Mouse (Mus musculus) mature B cell (primary cell): ENCODE measurements around the gene Map3k10.

ENCODE experiments used
- in situ Hi-C: fragments of 300-500 bp; cut with MboI; formaldehyde crosslinking; loops from 2 replicates; pipeline ENCODE4 v1.14.3; 2019

Gene Map3k10

DNA sequence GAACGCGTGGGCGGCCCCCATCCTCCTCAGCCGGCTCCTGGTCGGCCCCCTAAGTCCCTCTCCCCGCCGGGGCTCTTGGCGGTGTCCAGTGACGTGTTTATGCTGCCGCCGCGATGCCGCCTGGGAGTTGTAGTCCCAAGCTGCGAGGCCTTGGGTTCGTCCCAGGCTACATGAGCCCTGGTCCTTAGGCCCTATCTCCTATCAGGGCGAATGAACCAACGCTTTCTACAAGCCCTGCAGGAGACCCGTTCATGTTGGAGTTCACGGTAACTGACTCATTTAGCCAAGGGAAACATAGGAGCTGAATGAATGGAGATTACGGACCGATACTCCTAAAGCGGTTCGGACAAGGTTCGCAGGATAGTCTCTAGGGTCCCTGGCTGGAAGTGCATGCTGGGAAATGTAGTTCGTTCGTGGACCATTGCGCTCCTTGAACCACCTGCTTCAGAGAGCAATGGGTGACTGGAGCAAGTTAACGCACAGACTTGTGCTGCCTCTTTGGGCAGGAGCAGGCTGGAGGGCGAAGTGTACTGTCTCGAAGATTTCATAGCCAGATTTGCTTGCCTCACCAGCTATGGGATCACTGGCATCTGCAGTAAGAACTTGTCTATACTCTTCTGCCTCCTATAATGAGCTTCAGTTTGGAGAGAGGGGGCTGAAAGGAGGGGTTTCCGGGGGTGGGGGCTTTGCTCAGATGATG is at the start of gene Map3k10:
Map3k10 (minus strand) TSS at position 77 of the 700 bp plus-strand sequence.
- in situ Hi-C loops = no loop called here

GRCm38 (mm10) chr7:27721951-27722350 is 47.6 kb upstream of the Map3k10 start:
- in situ Hi-C loops = no loop called here

- in situ Hi-C loops = no loop called here
Observed at GRCm38 (mm10) chr7:27710402-27710801, 36.0 kb upstream of the Map3k10 start.

- in situ Hi-C loops = no loop called here
Observed at GRCm38 (mm10) chr7:27696711-27697110, 22.3 kb upstream of the Map3k10 start.

- in situ Hi-C loops = no loop called here
Observed at GRCm38 (mm10) chr7:27691076-27691475, 16.7 kb upstream of the Map3k10 start.

- in situ Hi-C loops = no loop called here
Observed at GRCm38 (mm10) chr7:27688815-27689612, 14.6 kb upstream of the Map3k10 start, which contains the start of gene Zfp607b. TSS of gene Zfp607b (plus strand) at chr7:27689340.

DNA sequence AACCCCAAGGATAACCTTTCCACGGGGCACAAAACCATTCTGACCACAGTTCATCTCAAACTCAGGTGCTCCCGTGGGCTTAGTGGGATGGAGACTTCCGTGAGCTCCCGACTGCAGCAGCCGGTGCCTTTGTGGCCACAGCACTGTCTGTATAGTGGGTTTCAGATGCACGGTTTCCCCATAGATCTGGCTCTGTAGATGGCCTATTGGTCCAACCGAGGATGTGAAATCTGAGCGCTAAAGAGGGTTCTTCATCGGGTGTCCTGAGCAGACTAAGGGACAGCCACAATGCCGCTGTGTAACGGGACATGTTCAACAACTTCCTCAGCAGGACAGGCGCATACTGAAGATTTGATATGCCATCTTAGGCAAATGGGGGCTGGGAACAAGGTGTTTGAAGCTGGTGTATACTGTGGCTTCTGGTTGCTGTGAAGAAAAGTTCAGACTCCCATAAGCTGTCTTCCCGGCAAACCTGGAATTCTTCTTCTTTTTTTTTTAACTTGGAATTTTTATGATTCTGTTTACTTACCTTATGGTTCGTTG is 13.9 kb upstream of the Map3k10 start:
- in situ Hi-C loops = no loop called here

- in situ Hi-C loops = no loop called here
Observed at GRCm38 (mm10) chr7:27687836-27688235, 13.4 kb upstream of the Map3k10 start.

DNA sequence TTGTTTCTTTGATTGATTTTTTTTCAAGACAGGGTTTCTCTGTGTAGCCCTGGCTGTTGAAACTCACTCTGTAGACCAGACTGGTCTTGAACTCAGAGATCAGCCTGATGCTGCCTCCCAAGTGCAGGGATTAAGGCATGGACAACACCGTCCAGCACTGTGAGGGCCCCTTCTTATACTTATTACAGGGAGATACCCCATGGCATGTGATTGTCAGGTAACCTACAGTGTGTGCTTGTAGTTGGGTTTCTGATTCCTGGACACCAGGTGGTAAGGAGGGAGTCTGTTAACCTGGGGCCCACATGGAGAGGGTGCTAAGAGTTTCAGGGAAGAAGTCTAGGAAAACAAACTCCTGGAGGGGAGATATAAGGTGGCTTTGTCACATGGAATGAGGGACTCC is 12.6 kb upstream of the Map3k10 start:
- in situ Hi-C loops = no loop called here

GRCm38 (mm10) chr7:27685681-27686080 is 11.3 kb upstream of the Map3k10 start:
- in situ Hi-C loops = no loop called here

GRCm38 (mm10) chr7:27685220-27685619 is 10.8 kb upstream of the Map3k10 start:
- in situ Hi-C loops = no loop called here

DNA sequence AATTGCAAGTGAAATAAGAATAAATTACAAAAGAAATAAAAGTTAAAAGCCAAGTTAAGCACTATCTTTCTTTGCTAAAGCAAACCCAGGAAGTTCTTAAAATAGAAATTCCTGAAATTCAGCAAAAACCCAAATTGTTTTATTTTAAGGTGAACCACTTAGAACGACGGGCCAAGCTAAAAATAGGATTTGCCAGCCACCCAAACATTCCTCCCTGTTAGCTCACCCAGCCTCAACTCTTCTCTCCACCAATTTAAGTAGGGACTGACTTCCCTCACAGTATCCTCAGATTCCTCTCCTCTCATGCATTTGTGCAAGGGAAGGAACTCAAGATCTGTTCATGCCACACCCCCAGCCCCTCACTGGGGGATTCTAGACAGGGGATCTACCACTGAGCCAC is 8.8 kb upstream of the Map3k10 start:
- in situ Hi-C loops = no loop called here

- in situ Hi-C loops = no loop called here
Observed at GRCm38 (mm10) chr7:27675222-27675612, 819 bp upstream of the Map3k10 start.

DNA sequence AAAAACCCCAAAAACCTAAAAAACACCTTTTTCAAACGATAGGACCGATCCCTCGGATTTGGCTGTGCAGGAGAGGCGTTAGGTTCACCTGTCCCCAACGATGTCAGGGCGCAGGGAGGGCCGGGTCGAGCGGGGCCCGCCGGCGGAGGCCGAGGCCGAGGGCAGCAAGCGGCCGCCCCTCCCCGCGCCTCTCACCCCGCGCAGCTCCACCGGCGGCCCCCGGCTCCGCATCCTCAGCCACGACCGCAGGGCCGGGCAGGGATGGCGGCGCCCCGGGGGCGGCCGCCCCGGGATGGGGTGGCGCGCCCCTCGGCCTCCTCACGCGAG is 240 bp downstream of the Map3k10 start:
- in situ Hi-C loops = no loop called here

DNA sequence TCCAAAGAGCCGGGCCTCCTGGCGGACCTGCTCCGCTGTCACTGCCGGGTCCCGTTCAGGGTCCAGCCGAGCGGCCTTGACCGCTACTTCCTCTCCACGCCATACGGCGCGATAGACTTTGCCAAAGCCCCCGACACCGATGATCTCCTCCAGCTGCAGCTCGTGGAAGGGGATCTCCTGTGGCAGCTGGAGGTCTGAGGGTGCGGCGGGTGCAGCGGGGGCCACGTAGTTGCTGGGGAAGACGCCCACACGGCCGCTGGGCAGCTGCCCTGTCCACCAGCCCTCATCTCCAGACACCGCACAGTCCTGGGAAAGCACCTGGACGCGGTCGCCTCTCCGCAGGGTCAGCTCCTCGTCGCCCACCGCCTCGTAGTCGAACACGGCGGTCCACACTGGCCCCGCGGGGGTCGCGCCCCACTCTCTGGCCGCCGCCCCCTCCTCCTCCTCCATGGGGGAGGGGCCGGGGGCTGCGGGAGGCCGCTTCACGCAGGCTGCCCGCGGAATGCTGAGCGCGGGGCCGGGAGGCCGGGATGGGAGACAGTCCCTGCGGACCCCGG is 745 bp downstream of the Map3k10 start:
- in situ Hi-C loops = no loop called here

GRCm38 (mm10) chr7:27673064-27673574 is 1.3 kb downstream of the Map3k10 start:
- in situ Hi-C loops = no loop called here

DNA sequence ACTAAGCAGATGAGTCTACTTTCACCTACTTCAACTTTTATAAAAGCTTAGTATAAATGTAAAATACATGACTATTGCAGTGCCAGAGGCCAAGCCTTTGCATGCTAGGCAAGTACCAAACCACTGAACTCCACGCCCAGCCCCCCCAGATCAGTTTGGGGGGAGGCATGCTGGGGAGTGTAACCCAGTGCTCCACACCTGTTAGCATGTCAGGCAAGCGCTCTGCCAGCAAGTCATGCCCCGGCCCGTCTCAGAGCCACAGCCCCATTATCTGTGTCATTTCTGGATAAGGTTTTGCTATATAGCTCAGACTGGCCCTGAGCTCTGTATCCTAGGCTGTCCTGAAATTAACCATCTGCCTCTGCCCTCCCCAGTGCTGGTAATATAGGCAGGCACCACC is 12.4 kb downstream of the Map3k10 start:
- in situ Hi-C loops = no loop called here

DNA sequence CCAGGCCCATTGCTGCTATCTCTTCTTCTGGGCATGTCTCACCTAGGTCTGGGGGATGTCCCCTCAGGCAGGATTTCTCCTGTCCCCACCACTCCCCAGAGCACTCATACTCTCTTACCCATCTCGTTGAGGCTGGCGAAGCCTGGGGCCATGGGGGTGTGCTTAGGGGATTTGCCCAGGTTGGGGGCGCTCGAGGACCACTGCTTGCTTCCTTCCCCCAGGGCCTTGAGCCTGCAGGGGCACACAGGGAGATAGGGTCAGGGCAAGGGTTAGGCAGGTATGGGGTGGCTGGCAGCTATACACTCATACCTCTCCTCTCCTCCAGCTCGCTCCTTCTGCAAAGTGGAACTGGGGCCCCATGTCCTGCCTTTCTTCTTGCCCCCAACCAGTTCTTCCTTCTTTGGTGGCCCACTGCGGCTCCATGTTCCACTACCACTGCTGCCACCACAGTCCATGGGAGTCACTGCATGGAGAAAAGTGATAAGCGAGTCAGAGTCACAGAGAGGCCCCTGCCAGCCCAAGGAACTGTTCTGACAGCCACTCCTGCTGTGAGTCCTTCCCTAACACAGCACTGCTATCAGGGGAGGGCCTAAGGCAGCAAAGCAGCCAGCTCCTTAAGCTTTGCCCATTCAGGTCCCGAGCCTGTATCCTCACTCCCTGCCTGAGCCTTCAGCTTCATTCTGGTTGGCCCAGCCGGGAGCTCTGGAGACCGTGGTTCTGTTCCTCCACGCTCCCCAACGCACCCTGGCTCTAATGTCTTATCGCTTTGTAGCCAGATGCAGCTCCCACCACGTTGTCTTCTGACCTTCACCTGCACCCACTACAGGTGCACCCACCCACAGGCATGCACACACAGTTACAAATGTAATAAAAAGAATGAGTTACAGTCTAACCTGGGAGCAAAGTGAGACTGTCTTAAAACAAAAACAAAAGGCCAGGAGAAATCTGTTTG is 15.4 kb downstream of the Map3k10 start:
- in situ Hi-C loops = no loop called here

GRCm38 (mm10) chr7:27657824-27658395 is 16.5 kb downstream of the Map3k10 start:
- in situ Hi-C loops = no loop called here

- in situ Hi-C loops = no loop called here
Observed at GRCm38 (mm10) chr7:27656600-27656999, 17.8 kb downstream of the Map3k10 start.

DNA sequence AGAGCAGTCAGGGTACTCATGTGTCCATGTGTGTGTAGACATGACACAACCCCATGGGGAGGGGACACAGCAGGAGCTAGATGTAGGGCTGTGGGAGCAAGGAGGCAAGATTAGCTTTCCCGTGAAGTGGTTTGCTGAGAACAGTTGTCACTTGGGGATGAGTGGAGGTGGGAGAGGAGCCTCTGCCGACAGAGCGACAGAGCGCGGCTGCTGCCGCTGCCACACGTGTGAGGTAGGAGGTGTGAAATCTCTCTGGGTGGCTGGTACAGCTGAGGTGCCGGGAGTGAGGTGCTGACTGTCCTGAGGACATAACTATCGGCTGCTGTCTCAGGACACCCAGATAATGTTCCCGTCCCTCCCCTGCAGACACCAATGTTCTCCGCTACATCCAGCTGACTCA is 18.9 kb downstream of the Map3k10 start:
- in situ Hi-C loops = no loop called here
